Mouse (Mus musculus) ES-Bruce4 (cell line): ENCODE data around the gene Inpp5f. TPM values are rescaled to one million over a fixed set of nuclear protein-coding genes. Genes with fewer than 3 reads are reported as not detected.
"Not testable (repeated sequence)": the region's sequence is repeated elsewhere in the genome, so short reads cannot be mapped to it uniquely, and the experiment has no call there.

Source experiments
- H3K27ac ChIP-seq: 2 replicates; pipeline ENCODE4 v1.5.1; 2012; ENCODE audit warnings: low read length, inconsistent platforms; ENCODE audit not compliant: insufficient read depth
- H3K27me3 ChIP-seq: 2 replicates; pipeline ENCODE4 v1.6.1; 2012; ENCODE audit warnings: mild to moderate bottlenecking, low read length, inconsistent platforms; ENCODE audit not compliant: control insufficient read depth, poor library complexity, insufficient read depth, severe bottlenecking
- H3K36me3 ChIP-seq: 2 replicates; pipeline ENCODE4 v1.6.1; 2012; ENCODE audit warnings: inconsistent platforms, mild to moderate bottlenecking, low read length, moderate library complexity; ENCODE audit not compliant: control insufficient read depth, poor library complexity, insufficient read depth, severe bottlenecking
- H3K4me1 ChIP-seq: one replicate; pipeline ENCODE4 v1.8.1; 2011; ENCODE audit warnings: low read length; ENCODE audit not compliant: control insufficient read depth, insufficient read depth
- H3K4me3 ChIP-seq: 2 replicates; pipeline ENCODE4 v1.5.1; 2011; ENCODE audit warnings: low read depth, mild to moderate bottlenecking, low read length
- H3K9ac ChIP-seq: 2 replicates; pipeline ENCODE4 v1.6.1; 2012; ENCODE audit warnings: low read depth, mild to moderate bottlenecking, inconsistent platforms; ENCODE audit not compliant: poor library complexity, severe bottlenecking
- H3K9me3 ChIP-seq: replicated peaks from 2 replicates; pipeline ENCODE4 v1.6.1; 2012; ENCODE audit warnings: mild to moderate bottlenecking, low read length, inconsistent platforms; ENCODE audit not compliant: control insufficient read depth, poor library complexity, insufficient read depth, severe bottlenecking
- CTCF ChIP-seq: IDR thresholded peaks from one replicate; pipeline ENCODE4 v1.8.1; 2011; ENCODE audit warnings: low read depth, low read length
- EP300 ChIP-seq: IDR thresholded peaks from 2 replicates; pipeline ENCODE4 v1.6.1; 2011; ENCODE audit warnings: low read depth, low read length; ENCODE audit not compliant: insufficient read depth
- POLR2A ChIP-seq: IDR thresholded peaks from one replicate; pipeline ENCODE4 v1.8.1; 2011; ENCODE audit warnings: low read length; ENCODE audit not compliant: insufficient read depth
- polyA plus RNA-seq: library from polyadenylated mRNA; stranded (reverse); fragments of >200 nt; gene quantifications from 2 replicates; pipeline ENCODE4 v1.2.4, GENCODE M21; 2011; ENCODE audit warnings: low read depth; ENCODE audit not compliant: missing spikeins, insufficient read depth, insufficient read length

Inpp5f gene
- polyA plus RNA-seq, 1 experiment: 40.6 TPM

DNA sequence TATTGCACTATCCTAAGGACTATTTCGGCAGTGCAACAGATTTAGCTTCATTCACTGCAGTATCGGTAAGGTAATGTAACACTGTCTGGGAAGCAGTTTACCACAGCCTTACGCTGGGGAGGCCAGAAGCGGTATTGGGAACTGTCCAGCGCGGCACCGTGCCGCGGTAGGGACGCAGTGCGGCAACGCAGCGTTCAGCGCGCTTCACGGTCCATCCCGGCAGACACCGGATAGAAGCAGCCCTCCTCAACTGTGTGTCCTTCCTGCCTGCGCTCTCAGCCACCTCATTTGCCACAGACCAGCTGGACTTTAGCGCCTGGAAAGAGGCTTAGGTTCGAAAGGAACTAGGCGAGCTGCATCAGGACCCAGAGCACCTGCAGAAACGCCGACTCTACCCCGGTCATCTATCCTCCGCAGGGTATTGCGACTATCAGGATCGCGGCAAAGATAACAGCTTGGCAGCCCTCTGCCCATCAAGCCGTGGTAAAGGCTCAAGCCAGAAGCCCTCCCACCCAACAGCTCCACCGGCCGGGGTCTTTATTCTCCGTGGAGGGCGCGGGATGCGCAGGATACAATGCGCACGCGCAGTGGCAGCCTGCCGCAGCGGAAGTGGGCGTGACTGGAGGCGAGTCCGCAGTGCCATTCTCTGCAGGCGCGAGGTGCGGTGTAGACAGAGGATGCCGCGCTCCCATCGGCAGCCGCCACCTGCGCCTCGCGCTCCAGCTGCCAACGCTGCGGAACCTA, 76.9 kb downstream of the Inpp5f start:
- no peaks in the 10 kb centered on the region; the same call in 1 of the 2 replicates for H3K36me3 ChIP-seq
- H3K4me1 ChIP-seq: no peaks in the 10 kb centered on the region
- H3K4me3 ChIP-seq: peak overlapping the region; percentile 68
- TF ChIP-seq CTCF: no peak
- no peak for TF ChIP-seq POLR2A
- no peak for TF ChIP-seq EP300
- H3K9ac ChIP-seq: no peak overlapping the region
- H3K9me3 ChIP-seq: peaks cover 22% of the 10 kb centered on the region
- no peaks in the 10 kb centered on the region for H3K27me3 ChIP-seq
- H3K27ac ChIP-seq: no peak overlapping the region

DNA sequence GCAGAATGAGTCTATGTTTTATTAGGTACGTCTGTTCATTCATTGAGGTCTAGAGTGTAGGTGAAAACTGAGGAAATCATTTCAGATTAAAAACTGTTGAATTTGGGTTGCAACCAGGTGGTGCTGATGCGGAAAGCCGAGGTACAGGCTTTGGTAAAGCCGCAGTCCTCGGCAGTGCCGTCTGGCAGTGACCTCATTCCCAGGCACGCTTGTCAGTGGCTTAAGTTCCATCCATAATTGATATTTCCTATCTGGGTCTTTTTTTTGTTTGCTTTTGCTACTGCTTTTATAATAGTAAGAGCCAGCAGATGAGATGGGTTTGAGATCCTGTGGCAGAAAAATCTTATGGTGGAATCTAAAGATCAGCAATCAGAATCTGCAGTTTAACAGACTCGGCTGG, 78.2 kb downstream of the Inpp5f start:
- Histone ChIP-seq H3K4me3 (no peak overlapping the region), H3K27ac (no peak overlapping the region), H3K27me3 (no peaks in the 10 kb centered on the region), H3K9ac (no peak overlapping the region), H3K4me1 (no peaks in the 10 kb centered on the region), H3K9me3 (peaks cover 22% of the 10 kb centered on the region), H3K36me3 (peaks cover 4% of the 10 kb centered on the region)
- no peak for TF ChIP-seq EP300

GRCm38 (mm10) chr7:128690070-128690469, 78.9 kb downstream of the Inpp5f start:
- H3K36me3 ChIP-seq: peaks cover 11% of the 10 kb centered on the region
- peaks cover 22% of the 10 kb centered on the region for H3K9me3 ChIP-seq
- no peak overlapping the region for H3K9ac ChIP-seq
- no peak overlapping the region for H3K4me3 ChIP-seq
- H3K27ac ChIP-seq: no peak overlapping the region
- H3K27me3 ChIP-seq: no peaks in the 10 kb centered on the region
- H3K4me1 ChIP-seq: no peaks in the 10 kb centered on the region
- TF ChIP-seq POLR2A: no peak
- peak; percentile 65 for TF ChIP-seq CTCF

DNA sequence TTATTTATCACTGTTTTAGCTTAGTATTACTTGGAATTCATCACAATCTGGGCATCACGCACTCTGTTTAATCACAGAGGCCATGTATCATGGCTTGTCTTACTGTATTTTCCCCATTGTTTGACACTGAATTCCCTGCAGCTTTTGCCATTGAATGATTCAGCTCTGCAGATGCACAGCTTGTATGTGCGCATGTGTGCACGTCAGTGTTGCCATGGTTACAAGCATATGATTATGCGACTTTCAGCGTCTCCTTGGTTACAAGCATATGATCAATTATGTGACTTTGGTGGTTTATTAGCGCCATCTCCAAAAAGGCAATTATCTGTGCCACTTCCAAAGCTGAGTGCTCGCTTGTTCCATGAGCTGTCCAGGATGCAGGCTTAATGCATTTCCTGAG, 79.7 kb downstream of the Inpp5f start:
- no peak for TF ChIP-seq EP300
- TF ChIP-seq CTCF: no peak
- no peak for TF ChIP-seq POLR2A
- peaks cover 12% of the 10 kb centered on the region for H3K36me3 ChIP-seq
- peaks cover 22% of the 10 kb centered on the region for H3K9me3 ChIP-seq

GRCm38 (mm10) chr7:128692163-128692562, 81.0 kb downstream of the Inpp5f start:
- no peak overlapping the region for H3K4me3 ChIP-seq
- H3K27me3 ChIP-seq: no peaks in the 10 kb centered on the region
- H3K4me1 ChIP-seq: no peaks in the 10 kb centered on the region
- peaks cover 14% of the 10 kb centered on the region for H3K9me3 ChIP-seq
- H3K9ac ChIP-seq: no peak overlapping the region
- H3K27ac ChIP-seq: no peak overlapping the region
- no peak for TF ChIP-seq EP300
- H3K36me3 ChIP-seq: peaks cover 19% of the 10 kb centered on the region

More for the DNA sequence above, 79.7 kb downstream of the Inpp5f start:
- Histone ChIP-seq H3K4me1 (no peaks in the 10 kb centered on the region), H3K4me3 (no peak overlapping the region), H3K9ac (no peak overlapping the region), H3K27ac (no peak overlapping the region), H3K27me3 (no peaks in the 10 kb centered on the region)

DNA sequence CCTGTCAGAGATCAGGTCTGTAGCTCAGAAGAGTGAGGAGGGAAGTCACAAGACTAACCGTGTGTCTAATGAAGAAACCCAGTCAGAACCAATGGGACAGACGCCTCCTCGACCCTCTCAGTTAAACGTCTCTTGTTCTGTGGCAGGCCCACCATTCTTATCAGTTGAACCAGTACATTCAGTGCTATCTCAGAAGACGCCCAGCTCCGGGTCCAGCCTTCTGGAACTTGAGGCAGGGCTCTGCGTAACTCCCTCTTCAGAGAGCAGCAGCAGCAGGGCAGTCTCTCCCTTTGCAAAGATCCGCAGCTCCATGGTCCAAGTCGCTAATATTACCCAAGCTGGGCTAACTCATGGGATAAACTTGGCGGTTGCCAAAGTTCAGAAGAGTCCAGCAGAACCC, 83.7 kb downstream of the Inpp5f start:
- H3K4me3 ChIP-seq: no peak overlapping the region
- no peaks in the 10 kb centered on the region for H3K27me3 ChIP-seq
- TF ChIP-seq POLR2A (no peak), EP300 (no peak), CTCF (no peak)
- no peaks in the 10 kb centered on the region for H3K4me1 ChIP-seq
- H3K9ac ChIP-seq: no peak overlapping the region
- peaks cover 37% of the 10 kb centered on the region for H3K36me3 ChIP-seq
- no peak overlapping the region for H3K27ac ChIP-seq
- H3K9me3 ChIP-seq: 0 out of 2 replicates have a peak, but pooled peaks cover 5% of the 10 kb centered on the region

DNA sequence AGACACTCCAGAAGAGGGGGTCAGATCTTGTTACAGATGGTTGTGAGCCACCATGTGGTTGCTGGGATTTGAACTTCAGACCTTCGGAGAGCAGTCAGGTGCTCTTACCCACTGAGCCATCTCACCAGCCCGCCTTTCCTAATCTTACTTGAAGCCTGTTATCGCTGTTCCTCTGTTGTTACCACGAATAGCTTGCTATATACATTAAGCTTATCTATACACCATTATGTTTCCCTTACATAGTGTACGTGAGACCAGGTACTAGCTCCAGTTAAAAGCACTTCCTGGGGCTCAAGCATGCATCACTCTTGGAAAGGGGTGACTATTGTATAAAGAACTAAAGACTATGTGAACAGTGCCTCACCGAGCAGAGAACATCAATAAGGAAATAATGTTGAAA, 88.8 kb downstream of the Inpp5f start:
- H3K27ac ChIP-seq, H3K4me1 ChIP-seq, H3K9ac ChIP-seq, H3K4me3 ChIP-seq, H3K9me3 ChIP-seq, H3K27me3 ChIP-seq: not testable (repeated sequence)
- H3K36me3 ChIP-seq: peaks cover 63% of the 10 kb centered on the region
